Mouse (Mus musculus): Measurements from ENCODE around the gene Rps27l. TPM values are rescaled to one million over a fixed set of nuclear protein-coding genes. Genes with fewer than 3 reads are reported as not detected.
"Not testable (repeated sequence)": the region's sequence is repeated elsewhere in the genome, so short reads cannot be mapped to it uniquely, and the experiment has no call there.

Gene Rps27l
- polyA plus RNA-seq, 1 experiment from 2014 or later: 585 TPM

GRCm38 (mm10) chr9:66910677-66911076 lies 35.2 kb upstream of the Rps27l start:
- no peak for ATAC-seq (ENCODE audit: low FRiP score, low TSS enrichment)
- WGBS: 86% methylated on average over 5 of the region's 5 CpGs
- H3K4me3 ChIP-seq (ENCODE audit: low read length): no peak overlapping the region
- no peak overlapping the region for H3K9ac ChIP-seq (replicated peaks; ENCODE audit: low read length)
- no peaks in the 10 kb centered on the region for H3K36me3 ChIP-seq (ENCODE audit: insufficient read depth, low read length)
- no peak overlapping the region for H3K4me2 ChIP-seq (replicated peaks; ENCODE audit: low read depth, low read length)
- H3K27me3 ChIP-seq (ENCODE audit: insufficient read depth, low read length): no peaks in the 10 kb centered on the region
- H3K4me1 ChIP-seq (ENCODE audit: insufficient read depth, low read length): 0 out of 2 replicates have a peak, but pooled peaks cover 6% of the 10 kb centered on the region
- H3K27ac ChIP-seq (ENCODE audit: low read length): no peak overlapping the region
- no peaks in the 10 kb centered on the region for H3K9me3 ChIP-seq (ENCODE audit: low read length)

GRCm38 (mm10) chr9:66912304-66912703 lies 33.6 kb upstream of the Rps27l start:
- Histone ChIP-seq H3K4me1 (ENCODE audit: insufficient read depth, low read length) (peaks cover 11% of the 10 kb centered on the region; the same call in 1 of the 2 replicates), H3K27me3 (ENCODE audit: insufficient read depth, low read length) (no peaks in the 10 kb centered on the region), H3K9me3 (ENCODE audit: low read length) (no peaks in the 10 kb centered on the region), H3K4me3 (ENCODE audit: low read length) (no peak overlapping the region), H3K4me2 (replicated peaks; ENCODE audit: low read depth, low read length) (no peak overlapping the region), H3K36me3 (ENCODE audit: insufficient read depth, low read length) (no peaks in the 10 kb centered on the region), H3K9ac (replicated peaks; ENCODE audit: low read length) (no peak overlapping the region), H3K27ac (ENCODE audit: low read length) (no peak overlapping the region)
- ATAC-seq (ENCODE audit: low FRiP score, low TSS enrichment): no peak

GRCm38 (mm10) chr9:66913254-66913934 lies 32.5 kb upstream of the Rps27l start:
- H3K36me3 ChIP-seq (ENCODE audit: insufficient read depth, low read length); ATAC-seq (ENCODE audit: low FRiP score, low TSS enrichment); H3K9ac ChIP-seq (replicated peaks; ENCODE audit: low read length); H3K27me3 ChIP-seq (ENCODE audit: insufficient read depth, low read length); H3K4me2 ChIP-seq (replicated peaks; ENCODE audit: low read depth, low read length); H3K9me3 ChIP-seq (ENCODE audit: low read length); H3K27ac ChIP-seq (ENCODE audit: low read length); H3K4me3 ChIP-seq (ENCODE audit: low read length): not testable (repeated sequence)
- H3K4me1 ChIP-seq (ENCODE audit: insufficient read depth, low read length): peaks cover 18% of the 10 kb centered on the region
- 85% methylated on average over 5 of the region's 5 CpGs for WGBS

- H3K4me2 ChIP-seq (replicated peaks; ENCODE audit: low read depth, low read length): no peak overlapping the region
- H3K27ac ChIP-seq (ENCODE audit: low read length): no peak overlapping the region; the same call in 1 of the 2 replicates
- WGBS: 86% methylated on average over 3 of the region's 3 CpGs
These were observed 31.3 kb upstream of the Rps27l start for GRCm38 (mm10) chr9:66914540-66914939.

GRCm38 (mm10) chr9:66915401-66915800 lies 30.5 kb upstream of the Rps27l start:
- Histone ChIP-seq H3K27me3 (ENCODE audit: insufficient read depth, low read length) (no peaks in the 10 kb centered on the region), H3K4me1 (ENCODE audit: insufficient read depth, low read length) (peaks cover 18% of the 10 kb centered on the region), H3K27ac (ENCODE audit: low read length) (0 out of 2 replicates have a peak overlapping the region, but pooled peaks have one; percentile 5), H3K4me3 (ENCODE audit: low read length) (no peak overlapping the region), H3K9me3 (ENCODE audit: low read length) (no peaks in the 10 kb centered on the region), H3K36me3 (ENCODE audit: insufficient read depth, low read length) (no peaks in the 10 kb centered on the region), H3K4me2 (replicated peaks; ENCODE audit: low read depth, low read length) (no peak overlapping the region), H3K9ac (replicated peaks; ENCODE audit: low read length) (no peak overlapping the region)
- WGBS: 80% methylated on average over 5 of the region's 5 CpGs
- ATAC-seq (ENCODE audit: low FRiP score, low TSS enrichment): no peak

More at GRCm38 (mm10) chr9:66914540-66914939, 31.3 kb upstream of the Rps27l start:
- Histone ChIP-seq H3K4me3 (ENCODE audit: low read length) (no peak overlapping the region), H3K9ac (replicated peaks; ENCODE audit: low read length) (no peak overlapping the region), H3K9me3 (ENCODE audit: low read length) (no peaks in the 10 kb centered on the region), H3K36me3 (ENCODE audit: insufficient read depth, low read length) (no peaks in the 10 kb centered on the region), H3K27me3 (ENCODE audit: insufficient read depth, low read length) (no peaks in the 10 kb centered on the region), H3K4me1 (ENCODE audit: insufficient read depth, low read length) (peaks cover 18% of the 10 kb centered on the region)
- no peak for ATAC-seq (ENCODE audit: low FRiP score, low TSS enrichment)

- Histone ChIP-seq H3K4me1 (ENCODE audit: insufficient read depth, low read length) (peaks cover 23% of the 10 kb centered on the region), H3K36me3 (ENCODE audit: insufficient read depth, low read length) (no peaks in the 10 kb centered on the region), H3K27ac (ENCODE audit: low read length) (0 out of 2 replicates have a peak overlapping the region, but pooled peaks have one; percentile 26), H3K9me3 (ENCODE audit: low read length) (no peaks in the 10 kb centered on the region), H3K27me3 (ENCODE audit: insufficient read depth, low read length) (no peaks in the 10 kb centered on the region), H3K4me3 (ENCODE audit: low read length) (no peak overlapping the region), H3K9ac (replicated peaks; ENCODE audit: low read length) (no peak overlapping the region), H3K4me2 (replicated peaks; ENCODE audit: low read depth, low read length) (0 out of 2 replicates have a peak overlapping the region, but pooled peaks have one; percentile 5)
- ATAC-seq (ENCODE audit: low FRiP score, low TSS enrichment): no peak
- 80% methylated on average over 9 of the region's 9 CpGs for WGBS
These were observed 29.8 kb upstream of the Rps27l start for GRCm38 (mm10) chr9:66915869-66916785.

- no peak for ATAC-seq (ENCODE audit: low FRiP score, low TSS enrichment)
- Histone ChIP-seq H3K9me3 (ENCODE audit: low read length) (no peaks in the 10 kb centered on the region), H3K27ac (ENCODE audit: low read length) (no peak overlapping the region), H3K4me2 (replicated peaks; ENCODE audit: low read depth, low read length) (no peak overlapping the region), H3K9ac (replicated peaks; ENCODE audit: low read length) (no peak overlapping the region), H3K27me3 (ENCODE audit: insufficient read depth, low read length) (no peaks in the 10 kb centered on the region), H3K36me3 (ENCODE audit: insufficient read depth, low read length) (no peaks in the 10 kb centered on the region), H3K4me1 (ENCODE audit: insufficient read depth, low read length) (peaks cover 23% of the 10 kb centered on the region), H3K4me3 (ENCODE audit: low read length) (no peak overlapping the region)
- WGBS: 89% methylated on average over 8 of the region's 8 CpGs
These were observed 28.5 kb upstream of the Rps27l start for GRCm38 (mm10) chr9:66917216-66917891.

GRCm38 (mm10) chr9:66917892-66918255 lies 28.0 kb upstream of the Rps27l start:
- no peak overlapping the region for H3K9ac ChIP-seq (replicated peaks; ENCODE audit: low read length)
- no peak for ATAC-seq (ENCODE audit: low FRiP score, low TSS enrichment)
- no peak overlapping the region for H3K4me3 ChIP-seq (ENCODE audit: low read length)
- H3K27ac ChIP-seq (ENCODE audit: low read length): no peak overlapping the region
- H3K4me2 ChIP-seq (replicated peaks; ENCODE audit: low read depth, low read length): peak overlapping the region; percentile 93; the same call in 1 of the 2 replicates
- WGBS: 80% methylated on average over 1 of the region's 1 CpGs
- H3K27me3 ChIP-seq (ENCODE audit: insufficient read depth, low read length): no peaks in the 10 kb centered on the region
- no peaks in the 10 kb centered on the region for H3K9me3 ChIP-seq (ENCODE audit: low read length)
- H3K36me3 ChIP-seq (ENCODE audit: insufficient read depth, low read length): no peaks in the 10 kb centered on the region
- peaks cover 23% of the 10 kb centered on the region for H3K4me1 ChIP-seq (ENCODE audit: insufficient read depth, low read length)

- H3K4me2 ChIP-seq (replicated peaks; ENCODE audit: low read depth, low read length): peak overlapping the region; percentile 93
- 3% methylated on average over 27 of the region's 27 CpGs for WGBS
These were observed 27.1 kb upstream of the Rps27l start for GRCm38 (mm10) chr9:66918672-66919330.

More at GRCm38 (mm10) chr9:66918672-66919330, 27.1 kb upstream of the Rps27l start:
- Histone ChIP-seq H3K4me1 (ENCODE audit: insufficient read depth, low read length) (peaks cover 21% of the 10 kb centered on the region), H3K27ac (ENCODE audit: low read length) (peak overlapping the region; percentile 82), H3K9me3 (ENCODE audit: low read length) (no peaks in the 10 kb centered on the region), H3K36me3 (ENCODE audit: insufficient read depth, low read length) (no peaks in the 10 kb centered on the region), H3K27me3 (ENCODE audit: insufficient read depth, low read length) (no peaks in the 10 kb centered on the region), H3K4me3 (ENCODE audit: low read length) (peak overlapping the region; percentile 99), H3K9ac (replicated peaks; ENCODE audit: low read length) (peak overlapping the region; percentile 86)
- no peak for ATAC-seq (ENCODE audit: low FRiP score, low TSS enrichment)

Data from kidney, embryonic 16.5 days (tissue).